ENCODE assay signal across 8 mouse cellular contexts in genomic region chr3:52268737-52269513, GRCm38 (mm10). TPM values are rescaled to one million over a fixed set of nuclear protein-coding genes. Genes with fewer than 3 reads are reported as not detected.
A peak's percentile ranks its signal among the peaks of the same experiment; 100 is the strongest.
DNase-seq lines count a peak whose midpoint lies in the region; ATAC-seq lines count a peak whose summit lies in the region.

No protein-coding gene starts in this region.

- peak; percentile 17 for DNase-seq in ovary, postnatal 10 days (ENCODE audit: low spot score)
- no peak for DNase-seq in ovary, postnatal 36 days (ENCODE audit: low spot score)
- peak; percentile 53 for DNase-seq in cerebellum, adult 9-10 months
- peak; percentile 57 for DNase-seq in gastrocnemius, postnatal 14 days
- DNase-seq in thymus, postnatal 4 days = peak; percentile 75

- peak overlapping the region; percentile 67 for H3K9ac ChIP-seq in liver, embryonic 15.5 days
- H3K9ac ChIP-seq in neural tube, embryonic 12.5 days = peak overlapping the region; percentile 65

- H3K36me3 ChIP-seq in liver, embryonic 15.5 days (replicated peaks) = no peaks in the 10 kb centered on the region
- no peaks in the 10 kb centered on the region for H3K36me3 ChIP-seq in neural tube, embryonic 12.5 days

- intact Hi-C loops in gastrocnemius, postnatal 14 days (cut with DNase I; ENCODE audit: low total_unique reads) = no loop called here

- WGBS in liver, embryonic 15.5 days (ENCODE audit: insufficient replicate concordance) = under 1% methylated on average over 87 of the region's 89 CpGs
- WGBS in neural tube, embryonic 12.5 days = under 1% methylated on average over 88 of the region's 89 CpGs

- H3K4me2 ChIP-seq in liver, embryonic 15.5 days = peak overlapping the region; percentile 97
- H3K4me2 ChIP-seq in neural tube, embryonic 12.5 days (replicated peaks) = peak overlapping the region; percentile 85

- peak; percentile 2 for ATAC-seq in inflammation-experienced regulatory T-cells, adult 6 months
- peak; percentile 17; the same call in 1 of the 2 replicates for ATAC-seq in liver, embryonic 15.5 days (ENCODE audit: insufficient read depth)
- peak; percentile 42 for ATAC-seq in neural tube, embryonic 12.5 days (ENCODE audit: low FRiP score, low read depth)

- no peaks in the 10 kb centered on the region for H3K9me3 ChIP-seq in liver, embryonic 15.5 days (replicated peaks)
- no peaks in the 10 kb centered on the region for H3K9me3 ChIP-seq in neural tube, embryonic 12.5 days

- peak overlapping the region; percentile 80 for H3K27ac ChIP-seq in liver, embryonic 15.5 days (replicated peaks)
- H3K27ac ChIP-seq in neural tube, embryonic 12.5 days = no peak overlapping the region

- H3K4me1 ChIP-seq in liver, embryonic 15.5 days (replicated peaks) = peaks cover 34% of the 10 kb centered on the region
- peaks cover 16% of the 10 kb centered on the region for H3K4me1 ChIP-seq in neural tube, embryonic 12.5 days

- peaks cover 77% of the 10 kb centered on the region for H3K27me3 ChIP-seq in liver, embryonic 15.5 days
- peaks cover 53% of the 10 kb centered on the region for H3K27me3 ChIP-seq in neural tube, embryonic 12.5 days (replicated peaks)

- peak overlapping the region; percentile 73 for H3K4me3 ChIP-seq in liver, embryonic 15.5 days (replicated peaks)
- peak overlapping the region; percentile 72 for H3K4me3 ChIP-seq in neural tube, embryonic 12.5 days

RNA-seq across cellular contexts. Expression of gene Foxo1, which starts 0.8 kb away (rescaled TPM):
- 10 to 100 TPM; 10.1 to 32.8 TPM for total RNA-seq in gastrocnemius, postnatal 14 days (2021)
- 10 to 100 TPM; 16.2 to 33.9 (median 32.4) TPM for polyA plus RNA-seq in inflammation-experienced regulatory T-cells, adult 6 months (2017; shearing (Covaris generic))
- polyA plus RNA-seq in liver, embryonic 15.5 days (2015; fragmentation: Nextera tagmentation; extraction: Ambion mirVana) = 1.7 and 2.3 TPM in 2 replicates
- polyA plus RNA-seq in neural tube, embryonic 12.5 days (2016; fragmentation: Nextera tagmentation; extraction: Ambion mirVana) = 3.7 and 4.3 TPM in 2 replicates
